Mouse (Mus musculus): Measurements from ENCODE around the gene Lcn11.

The Lcn11 gene

GRCm38 (mm10) chr2:25824751-25825150 is 47.9 kb downstream of the Lcn11 start:
- no peak for DNase-seq (ENCODE audit: low read depth, low spot score)

GRCm38 (mm10) chr2:25828344-25828947 is 51.6 kb downstream of the Lcn11 start:
- DNase-seq (ENCODE audit: low read depth, low spot score) = no peak
